Mouse (Mus musculus) erythroblast, embryonic 14.5 days (primary cell): ENCODE results near the gene E2f3.

ENCODE experiments used
- GATA1 ChIP-seq: IDR thresholded peaks from 2 replicates; pipeline ENCODE4 v1.6.1; 2012; ENCODE audit warnings: low read length, inconsistent platforms, mixed read lengths
- TAL1 ChIP-seq: IDR thresholded peaks from 3 replicates; pipeline ENCODE4 v1.6.1; 2012; ENCODE audit warnings: low read length, inconsistent platforms, mixed read lengths

GRCm38 (mm10) chr13:29938776-29939175 is 47.1 kb downstream of the E2f3 start:
- TF ChIP-seq GATA1 (no peak), TAL1 (no peak)
